Mouse (Mus musculus) splenic B cell, adult 2 months (primary cell): Measurements from ENCODE around the gene Hhip.
A peak's percentile ranks its signal among the peaks of the same experiment; 100 is the strongest.

Source experiments
- DNase-seq: peaks from one replicate; pipeline ENCODE4 v3.0.0-alpha.2; 2011; ENCODE audit warnings: low read depth, low spot score
- H3K27me3 ChIP-seq: 2 replicates; pipeline ENCODE4 v1.6.1; 2012; ENCODE audit warnings: mild to moderate bottlenecking, low read length, moderate library complexity, mixed read lengths; ENCODE audit not compliant: control insufficient read depth, poor library complexity, insufficient read depth, severe bottlenecking
- H3K36me3 ChIP-seq: 2 replicates; pipeline ENCODE4 v1.6.1; 2012; ENCODE audit warnings: mild to moderate bottlenecking, low read length, moderate library complexity, mixed read lengths; ENCODE audit not compliant: control insufficient read depth, poor library complexity, insufficient read depth, severe bottlenecking

The Hhip gene

DNA sequence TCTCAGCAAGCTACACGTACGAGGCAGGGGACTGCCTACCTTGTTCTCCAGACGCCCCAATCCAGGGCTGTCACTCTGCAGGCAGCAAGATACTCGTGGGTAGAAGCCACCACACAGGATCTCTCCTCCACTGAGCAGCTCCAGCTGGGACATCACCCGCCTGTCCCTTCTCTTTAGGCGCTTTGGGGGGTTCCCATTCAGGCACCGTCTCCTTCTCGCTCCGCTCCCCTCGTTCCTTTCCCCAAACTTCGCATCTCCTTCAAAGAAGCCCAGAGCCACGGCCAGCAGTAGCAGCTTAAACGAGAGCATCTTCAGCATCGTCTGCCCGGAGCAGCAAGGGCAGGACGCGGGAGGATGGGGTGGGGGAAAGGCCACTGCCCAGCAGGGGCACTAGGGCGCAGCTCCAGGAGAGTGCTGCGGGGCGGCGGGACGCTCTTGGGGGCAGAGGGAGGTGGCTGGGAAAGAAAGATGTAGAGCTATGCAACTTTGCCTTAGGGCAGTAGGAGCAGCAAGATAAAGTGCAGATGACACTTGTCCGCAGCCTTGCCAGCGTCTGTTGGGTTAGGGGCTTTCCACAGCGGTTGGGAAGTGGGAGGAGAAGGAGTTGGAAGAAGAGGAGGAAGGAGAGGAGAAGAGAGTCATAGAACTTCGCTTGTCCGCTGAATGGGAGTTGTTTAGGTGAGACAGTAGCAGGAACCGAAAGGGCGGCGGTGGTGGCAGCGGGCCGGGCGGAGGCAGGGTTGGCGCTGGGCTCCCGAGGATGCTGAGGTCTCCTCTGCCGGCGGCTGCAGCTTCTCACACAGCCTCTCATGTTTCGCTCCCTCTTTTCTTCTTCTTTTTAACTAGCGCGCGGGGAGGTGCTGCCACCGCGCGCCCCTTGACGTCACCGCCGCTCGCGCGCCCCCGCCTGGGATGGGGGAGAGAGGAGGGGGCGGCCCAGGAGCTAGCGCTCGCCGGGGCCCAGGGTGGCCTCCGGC lies at the start of gene Hhip:
Gene Hhip, minus strand, starts transcription at position 809 of the 977 bp plus-strand sequence.
- peak; percentile 24 for DNase-seq
- peaks cover 1% of the 10 kb centered on the region; the same call in 1 of the 2 replicates for H3K27me3 ChIP-seq
- no peaks in the 10 kb centered on the region for H3K36me3 ChIP-seq

DNA sequence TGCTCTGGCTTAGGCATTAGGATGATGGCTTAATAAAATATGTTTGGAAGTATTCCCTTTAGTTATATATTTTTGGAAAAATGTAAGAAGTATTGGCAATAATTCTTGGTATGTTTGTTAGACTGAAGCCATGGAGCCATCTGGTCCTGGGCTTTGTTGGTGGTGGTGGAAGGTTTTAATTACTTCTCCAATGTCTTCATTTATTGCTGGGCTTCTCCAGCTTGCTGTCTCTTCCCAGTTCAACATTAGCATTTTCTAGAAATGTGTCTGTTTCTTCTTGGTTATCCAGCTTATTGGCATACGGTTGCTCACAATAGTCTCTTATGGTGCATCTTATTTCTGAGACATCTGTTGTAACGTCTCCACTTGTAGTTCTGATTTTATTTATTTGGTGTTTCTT lies 29.2 kb upstream of the Hhip start:
- Histone ChIP-seq H3K36me3 (no peaks in the 10 kb centered on the region), H3K27me3 (no peaks in the 10 kb centered on the region; the same call in 1 of the 2 replicates)
- DNase-seq: no peak

DNA sequence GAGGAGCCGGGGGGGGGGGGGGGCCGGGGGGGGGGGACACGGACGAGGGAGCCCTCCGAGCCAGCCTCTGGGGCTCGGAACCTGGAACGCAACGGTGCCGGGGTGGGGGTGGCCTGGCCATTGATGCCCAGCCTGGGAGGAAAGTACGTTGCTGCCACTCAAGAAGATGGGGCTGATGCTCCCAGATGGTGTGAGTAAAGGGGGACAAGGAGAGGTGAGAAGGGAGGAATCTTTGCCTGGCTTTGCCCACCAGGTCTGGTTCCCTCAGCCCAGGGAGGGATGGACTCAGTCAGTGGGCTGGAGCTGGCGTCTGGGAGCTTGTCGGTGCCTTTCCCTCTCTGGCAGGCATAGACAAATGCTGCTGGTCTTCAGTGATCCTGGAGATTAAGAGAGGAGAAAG lies 387 bp upstream of the Hhip start:
- Histone ChIP-seq H3K27me3 (peaks cover 1% of the 10 kb centered on the region; the same call in 1 of the 2 replicates), H3K36me3 (no peaks in the 10 kb centered on the region)
- DNase-seq: no peak

DNA sequence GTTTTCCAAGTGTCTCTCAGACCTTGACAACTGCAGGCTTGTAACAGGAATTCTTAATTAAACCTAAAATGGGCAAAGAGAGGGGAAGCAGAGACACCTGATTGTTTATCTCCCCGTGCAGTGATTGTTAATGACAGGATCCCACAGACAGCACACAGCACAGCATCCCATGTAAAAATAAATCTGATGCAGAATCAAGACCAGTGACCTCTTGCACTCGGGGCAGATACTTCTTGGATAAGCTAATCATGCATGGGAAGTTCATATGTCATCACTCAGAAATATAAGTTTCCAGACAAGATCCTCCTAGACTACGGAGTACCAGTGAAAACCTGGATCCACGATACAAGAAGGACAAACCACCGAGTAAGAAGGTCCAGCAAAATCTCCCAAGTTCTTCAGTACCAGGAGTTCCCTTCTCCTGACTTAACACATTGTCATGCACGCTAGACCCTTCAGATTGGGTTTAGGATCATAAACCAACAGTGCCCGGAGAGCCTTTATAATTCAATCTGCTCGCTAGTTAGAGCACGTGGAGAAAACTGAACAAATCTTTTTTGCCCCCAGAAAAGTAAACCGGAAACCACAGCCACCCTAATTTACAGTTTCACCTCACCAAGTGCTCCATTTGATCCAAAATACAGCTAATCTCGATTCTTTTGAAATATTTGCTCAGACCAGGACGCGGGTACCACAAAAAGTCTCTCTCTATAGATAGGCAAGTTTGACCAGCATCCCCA lies 1.3 kb downstream of the Hhip start:
- H3K27me3 ChIP-seq: peaks cover 1% of the 10 kb centered on the region; the same call in 1 of the 2 replicates
- H3K36me3 ChIP-seq: no peaks in the 10 kb centered on the region
- no peak for DNase-seq

DNA sequence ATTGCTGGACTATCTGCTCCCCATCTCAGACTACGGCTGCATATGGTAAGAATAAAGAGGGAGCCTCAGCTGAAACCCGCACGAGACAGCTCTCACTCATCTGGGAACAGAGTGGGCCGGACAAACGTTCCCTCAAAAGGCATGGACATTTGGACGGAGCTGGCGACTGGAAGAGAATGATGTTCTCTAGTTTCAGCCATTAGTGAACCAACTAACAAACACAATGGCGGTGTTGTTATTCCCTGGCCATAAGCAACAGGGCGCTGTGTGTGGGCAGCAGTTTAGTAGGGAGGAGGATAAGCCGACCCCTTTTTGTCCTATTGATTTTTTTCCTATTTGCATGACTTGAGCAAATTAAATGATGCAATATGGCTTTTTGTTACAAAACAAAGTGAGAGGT lies 2.0 kb downstream of the Hhip start:
- no peaks in the 10 kb centered on the region for H3K36me3 ChIP-seq
- peaks cover 1% of the 10 kb centered on the region; the same call in 1 of the 2 replicates for H3K27me3 ChIP-seq
- DNase-seq: no peak

DNA sequence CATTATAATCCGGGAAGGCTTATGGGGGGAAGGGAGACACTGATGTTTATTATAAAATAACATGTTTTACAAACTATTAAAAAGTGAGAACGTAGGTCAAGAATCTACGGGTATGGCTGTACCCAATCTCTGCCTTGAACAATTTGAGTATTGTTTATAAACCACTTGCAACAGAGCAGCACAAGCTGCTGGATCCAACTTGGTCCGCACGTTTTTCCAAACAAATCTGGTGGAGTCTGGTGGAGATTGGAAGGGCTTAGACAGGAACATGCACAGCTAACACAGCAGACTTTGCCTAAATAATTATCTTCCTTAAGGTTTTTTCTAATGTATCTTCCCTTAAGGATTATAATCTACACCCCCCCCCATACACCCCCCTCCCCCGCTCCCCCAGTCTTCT lies 2.7 kb downstream of the Hhip start:
- Histone ChIP-seq H3K36me3 (no peaks in the 10 kb centered on the region), H3K27me3 (peaks cover 1% of the 10 kb centered on the region; the same call in 1 of the 2 replicates)
- no peak for DNase-seq

DNA sequence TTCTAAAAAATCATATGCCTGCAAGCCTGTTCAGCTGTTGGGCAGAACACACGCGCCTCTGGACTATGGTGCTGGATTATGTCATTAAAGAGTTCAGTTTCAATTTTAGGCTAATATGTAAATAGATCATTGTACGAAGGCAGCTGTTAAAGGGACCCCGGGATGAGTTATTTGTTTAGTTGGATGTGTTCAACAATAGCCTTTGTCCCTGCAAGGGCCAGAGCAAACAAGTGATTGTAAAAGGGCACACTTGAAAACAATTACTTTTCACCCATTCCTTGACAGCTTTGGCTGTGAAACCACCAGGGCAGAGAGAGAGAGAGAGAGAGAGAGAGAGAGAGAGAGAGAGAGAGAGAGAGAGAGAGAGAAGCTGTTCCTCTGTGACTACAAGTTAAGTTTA lies 3.6 kb downstream of the Hhip start:
- Histone ChIP-seq H3K36me3 (no peaks in the 10 kb centered on the region), H3K27me3 (peaks cover 1% of the 10 kb centered on the region; the same call in 1 of the 2 replicates)
- DNase-seq: no peak

DNA sequence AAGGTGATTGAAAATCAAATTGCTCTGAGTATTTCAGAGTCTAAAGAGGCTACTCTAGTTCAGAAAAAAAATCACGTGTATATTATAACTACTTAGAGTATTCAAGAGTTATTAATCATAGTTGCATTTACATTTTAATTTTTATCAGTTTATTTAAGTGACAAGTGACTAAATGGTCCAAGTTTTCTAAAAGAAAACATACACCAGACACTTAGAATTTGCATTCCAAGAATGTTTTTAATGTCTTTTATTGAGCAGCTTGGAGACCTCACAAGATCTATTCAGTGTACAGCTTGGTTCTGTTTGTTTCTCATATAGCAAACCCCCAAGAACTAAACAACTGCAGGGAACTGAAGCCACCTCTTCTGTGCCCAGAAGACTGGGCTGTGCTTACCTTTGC lies 5.0 kb downstream of the Hhip start:
- H3K27me3 ChIP-seq: peaks cover 1% of the 10 kb centered on the region; the same call in 1 of the 2 replicates
- H3K36me3 ChIP-seq: no peaks in the 10 kb centered on the region
- no peak for DNase-seq

DNA sequence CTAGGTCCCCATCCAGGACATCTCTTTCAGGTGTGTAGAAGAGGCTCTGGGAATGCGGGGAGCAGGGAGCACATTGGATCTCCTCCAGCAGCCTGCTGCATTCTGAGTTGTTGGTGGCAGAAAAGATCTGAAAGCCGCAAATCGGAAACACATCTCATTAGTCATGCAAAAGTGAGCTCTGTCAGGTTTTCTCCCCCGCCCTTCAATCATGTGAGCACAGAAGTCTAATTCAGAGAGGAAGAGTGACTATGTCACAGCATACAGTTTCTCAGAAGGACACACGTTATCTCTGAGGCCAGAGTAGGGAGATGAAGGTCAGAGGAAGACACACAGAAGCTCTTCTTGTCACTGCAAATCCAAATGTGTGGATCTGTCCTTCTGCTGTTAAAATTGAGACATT lies 6.3 kb downstream of the Hhip start:
- H3K27me3 ChIP-seq: no peaks in the 10 kb centered on the region
- H3K36me3 ChIP-seq: no peaks in the 10 kb centered on the region
- peak; percentile 53 for DNase-seq

DNA sequence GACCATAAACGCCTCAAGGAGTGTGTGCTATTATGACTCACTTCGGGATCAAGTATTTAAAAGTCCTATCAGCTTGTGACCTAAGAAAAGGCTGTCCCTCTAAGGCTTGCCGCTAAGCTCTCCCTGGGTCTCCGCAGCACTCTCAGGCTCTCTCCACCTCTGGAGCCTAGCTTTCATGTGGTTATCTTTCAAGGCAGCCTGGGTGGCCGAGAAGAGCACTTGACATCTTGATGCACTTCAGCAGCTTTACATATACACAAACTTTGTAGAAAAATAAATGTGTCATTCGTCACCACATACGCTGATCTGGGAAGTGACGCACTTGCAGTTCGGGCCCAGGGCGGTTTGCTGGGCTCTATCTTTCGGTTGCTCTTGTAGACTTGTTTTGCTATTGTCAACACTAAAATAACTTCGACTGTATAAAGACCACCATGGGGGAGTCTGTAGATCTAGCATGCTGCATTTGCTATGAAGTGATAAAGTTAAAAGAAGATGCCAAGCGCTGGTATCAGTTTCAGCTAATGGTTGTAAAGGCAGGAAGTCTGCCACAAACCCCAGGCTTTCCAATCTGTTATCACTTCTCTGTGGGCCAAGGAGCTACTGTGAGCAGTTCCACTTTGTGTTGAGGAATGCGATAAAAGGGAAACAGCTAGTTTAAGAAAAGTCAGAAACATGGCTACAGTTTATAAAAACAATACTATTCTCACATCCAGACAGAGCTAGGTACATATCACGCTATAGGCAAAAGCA lies 8.4 kb downstream of the Hhip start:
- Histone ChIP-seq H3K27me3 (no peaks in the 10 kb centered on the region), H3K36me3 (no peaks in the 10 kb centered on the region)
- DNase-seq: no peak

DNA sequence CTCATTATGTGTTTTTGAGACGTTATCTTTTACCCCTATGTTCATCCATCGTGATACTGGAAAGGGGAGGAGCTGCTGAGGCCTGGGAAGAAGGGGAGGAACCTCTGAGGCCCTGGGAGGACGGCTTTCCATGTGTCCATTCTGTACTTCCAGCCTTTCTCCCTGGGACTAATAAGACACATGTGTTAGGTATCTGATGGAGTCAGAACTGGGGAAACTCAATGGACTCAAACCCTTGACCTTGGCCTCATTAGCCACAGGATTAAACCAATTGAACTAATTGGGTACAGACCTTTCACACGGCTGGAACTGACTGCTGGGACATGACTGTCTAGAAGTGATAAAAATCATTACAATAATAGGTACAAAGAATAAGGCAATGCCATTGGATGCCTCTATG lies 9.6 kb downstream of the Hhip start:
- DNase-seq: no peak
- H3K36me3 ChIP-seq: no peaks in the 10 kb centered on the region
- no peaks in the 10 kb centered on the region for H3K27me3 ChIP-seq

DNA sequence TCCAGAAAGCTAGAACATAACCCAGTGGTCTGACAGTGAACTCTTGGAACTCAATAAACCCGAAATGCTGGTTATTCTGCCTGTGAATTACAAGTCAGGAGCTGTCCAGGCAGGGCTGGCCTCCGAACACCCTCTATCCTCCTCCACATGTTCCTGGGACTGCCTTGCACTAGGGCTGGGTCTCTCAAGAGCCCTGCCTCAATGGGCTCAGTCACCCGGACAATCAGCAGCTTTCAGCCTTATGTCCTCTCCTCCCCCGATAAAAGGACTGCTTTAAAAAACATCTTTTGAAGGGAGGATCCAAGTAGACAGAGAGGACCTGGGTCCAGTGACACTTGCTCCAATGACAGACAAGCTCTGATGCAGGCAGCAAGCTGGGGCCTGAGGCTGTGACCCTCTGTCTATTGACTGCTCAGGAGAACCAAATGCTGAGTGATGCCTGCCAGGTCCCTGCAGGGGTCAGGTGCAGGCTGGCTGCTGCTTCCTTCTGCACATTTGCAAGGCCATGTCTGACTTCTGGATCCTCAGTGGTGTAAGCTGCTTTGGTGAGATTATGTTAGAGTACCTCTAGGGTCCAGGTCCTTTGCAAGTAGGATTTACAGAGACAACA lies 20.1 kb downstream of the Hhip start:
- H3K36me3 ChIP-seq: no peaks in the 10 kb centered on the region
- H3K27me3 ChIP-seq: no peaks in the 10 kb centered on the region
- no peak for DNase-seq

DNA sequence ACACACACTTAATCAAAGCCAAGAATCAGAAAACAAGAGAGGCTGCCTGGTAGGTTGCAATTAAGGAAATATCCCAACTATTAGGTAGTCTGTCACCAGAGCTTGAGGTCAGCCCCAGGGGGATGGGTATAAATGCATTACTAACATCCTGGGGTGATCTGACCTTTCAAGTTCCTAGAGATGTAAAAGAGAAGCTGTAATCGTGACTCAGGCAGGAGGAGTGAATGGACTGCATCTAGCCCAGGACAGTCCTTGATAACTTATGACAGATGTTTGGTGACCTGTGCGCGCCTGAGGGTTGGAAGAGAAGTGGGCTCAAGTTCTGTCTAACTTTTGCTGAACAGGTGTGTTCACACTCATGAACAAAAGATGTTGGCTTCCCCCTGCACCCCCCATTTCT lies 25.2 kb downstream of the Hhip start:
- no peaks in the 10 kb centered on the region for H3K36me3 ChIP-seq
- H3K27me3 ChIP-seq: no peaks in the 10 kb centered on the region
- DNase-seq: no peak
